Mouse (Mus musculus): ENCODE data around the gene Gm21974.
A peak's percentile ranks its signal among the peaks of the same experiment; 100 is the strongest.
"Not testable (repeated sequence)": the region's sequence is repeated elsewhere in the genome, so short reads cannot be mapped to it uniquely, and the experiment has no call there.

Gene Gm21974

GRCm38 (mm10) chr7:127879301-127879700, 16.0 kb downstream of the Gm21974 start:
- no peak for DNase-seq (ENCODE audit: low read depth in 1 of 2, low spot score in 2 of 2)

DNA sequence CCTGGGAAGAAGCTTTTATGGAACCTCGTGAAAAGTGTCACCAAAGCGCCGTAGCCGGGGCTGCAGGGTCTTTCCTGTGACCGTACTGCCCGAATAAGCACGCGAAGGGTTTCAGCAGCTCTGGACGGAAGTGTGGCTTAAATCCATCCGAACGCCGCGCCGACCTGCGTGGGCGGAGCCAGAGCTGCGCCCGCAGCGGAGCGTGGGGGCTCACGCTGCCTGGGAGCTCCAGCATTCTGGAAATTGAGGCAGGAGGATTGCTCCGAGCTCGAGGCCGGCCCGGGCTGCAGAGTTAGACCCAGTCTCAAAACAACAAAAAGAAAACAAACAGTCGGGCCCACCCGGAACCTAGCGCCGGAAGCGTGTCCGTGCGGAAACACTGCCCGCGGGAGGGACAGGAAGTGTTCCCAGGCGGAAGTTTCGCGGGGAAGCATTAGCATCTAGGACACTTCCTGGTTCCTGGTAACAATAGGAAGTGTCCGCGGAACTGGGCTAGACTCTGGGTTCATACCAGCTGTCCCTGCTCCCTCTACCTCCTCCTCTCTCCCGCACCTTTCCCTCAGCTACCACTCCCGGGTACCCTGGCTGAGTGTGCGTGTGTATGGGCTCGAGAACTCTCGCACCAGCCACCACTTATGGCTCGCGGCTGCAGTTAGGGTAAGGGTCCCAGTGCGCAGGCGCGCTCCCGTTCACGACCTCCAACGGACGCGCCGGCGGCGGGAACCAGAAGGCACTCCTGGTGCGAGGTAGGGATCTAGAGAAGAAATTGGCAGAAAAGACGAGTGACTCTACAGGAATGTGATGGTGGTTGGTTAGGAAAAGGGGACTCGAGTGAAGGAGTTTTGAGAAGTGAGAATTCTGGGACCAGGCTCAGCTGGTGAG, 18.5 kb downstream of the Gm21974 start, which contains the start of gene Zfp668:
Zfp668 (minus strand) TSS at position 362 of the 882 bp plus-strand sequence.
- peak; percentile 68 to 82 for DNase-seq (ENCODE audit: low read depth in 1 of 2, low spot score in 2 of 2)

- peak; percentile 56 to 58 for DNase-seq (ENCODE audit: low read depth in 1 of 2, low spot score in 2 of 2)
Observed at GRCm38 (mm10) chr7:127876041-127876466, 19.2 kb downstream of the Gm21974 start, which contains the start of gene Zfp646. TSS of gene Zfp646 (plus strand) at chr7:127876221.

DNA sequence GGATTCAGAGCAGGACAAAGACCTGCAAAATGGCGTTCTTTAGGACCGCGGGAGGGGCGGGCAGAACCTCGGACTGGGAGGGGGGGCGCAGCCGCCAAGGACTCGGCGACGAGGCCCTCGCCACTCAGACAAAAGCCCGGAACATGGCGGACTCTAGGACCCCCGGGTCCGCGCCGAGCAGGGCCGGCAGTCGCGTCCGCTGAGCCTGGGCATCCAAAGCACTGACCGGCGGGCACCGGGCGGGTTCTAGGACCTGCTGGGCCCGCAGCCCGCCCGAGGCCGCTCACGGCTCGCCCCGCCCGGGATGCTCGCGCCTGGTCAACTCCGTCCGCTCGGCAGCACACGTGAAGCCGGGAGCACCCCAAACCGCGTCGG, 19.6 kb downstream of the Gm21974 start:
- DNase-seq (ENCODE audit: low read depth in 1 of 2, low spot score in 2 of 2), result peak; percentile 66 to 79

DNA sequence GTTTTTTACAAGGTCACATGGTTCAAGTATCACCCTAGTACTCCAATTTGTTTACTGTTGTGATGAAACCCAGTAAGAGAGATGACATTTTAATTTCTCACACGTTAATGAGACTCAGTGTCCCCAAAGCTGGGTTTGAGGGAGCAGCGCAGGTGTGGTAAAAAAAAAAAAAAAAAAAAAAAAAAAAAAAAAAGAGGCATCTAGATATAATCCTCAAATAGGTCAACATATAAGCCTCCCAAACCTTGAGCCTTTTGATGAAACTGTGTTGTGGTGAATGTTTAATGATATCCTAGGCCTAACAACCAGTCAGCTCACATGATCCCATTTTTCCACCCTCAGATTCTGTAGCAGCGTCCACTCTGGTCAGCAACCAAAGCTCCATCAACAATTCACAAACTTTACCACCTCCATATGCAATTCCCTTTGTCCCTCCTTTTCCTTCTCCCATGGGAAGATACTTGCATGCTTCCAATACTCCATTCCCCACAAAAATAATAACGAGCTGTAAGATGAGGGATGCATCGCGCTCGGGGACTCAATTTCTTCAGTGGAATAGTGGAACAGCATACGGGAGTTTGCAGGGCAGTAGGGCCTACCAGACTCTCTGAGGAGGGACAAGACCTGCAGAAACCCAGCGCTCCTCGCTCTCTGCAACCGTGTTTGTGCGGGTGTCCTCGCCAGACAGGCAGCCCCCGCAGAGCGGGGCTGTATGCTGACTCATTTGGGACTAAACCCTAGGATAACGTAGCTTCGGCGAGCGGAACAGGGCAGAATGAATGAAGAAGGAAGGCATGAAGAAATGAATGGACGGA, 20.2 kb downstream of the Gm21974 start:
- DNase-seq (ENCODE audit: low read depth in 1 of 2, low spot score in 2 of 2), result no peak

DNA sequence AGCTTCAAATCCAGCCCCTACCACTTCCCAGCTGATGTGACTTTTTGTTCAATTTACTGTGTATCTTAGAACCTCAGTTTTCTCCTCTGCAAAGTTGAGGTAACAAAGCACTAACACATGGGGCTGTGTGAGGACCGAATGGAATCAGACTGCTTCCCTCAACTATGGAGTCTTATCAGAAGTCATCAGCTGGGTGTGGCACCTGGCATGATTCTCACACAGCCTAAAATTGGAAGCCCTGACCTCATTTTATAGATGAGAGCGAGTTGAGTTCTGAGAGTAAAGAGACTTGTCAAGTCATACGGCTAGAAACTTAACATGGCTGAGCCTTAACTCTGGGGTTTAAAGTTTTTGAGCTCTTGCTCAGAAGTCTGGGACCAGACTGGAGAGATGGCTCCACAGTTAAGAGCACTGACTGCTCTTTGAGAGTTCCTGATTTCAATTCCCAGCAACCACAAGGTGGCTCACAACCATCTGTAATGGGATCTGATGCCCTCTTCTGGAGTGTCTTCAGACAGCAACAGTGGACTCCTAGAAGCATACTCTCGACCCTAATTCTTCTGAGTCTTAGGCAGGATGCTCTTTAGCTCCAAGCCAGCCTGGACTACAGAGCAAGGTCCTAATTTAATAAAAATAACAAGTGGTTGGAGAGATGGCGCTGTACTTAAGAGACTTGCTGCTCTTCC, 25.0 kb downstream of the Gm21974 start:
- no peak for DNase-seq (ENCODE audit: low read depth in 1 of 2, low spot score in 2 of 2)

- DNase-seq (ENCODE audit: low read depth in 1 of 2, low spot score in 2 of 2), result no peak
Observed at GRCm38 (mm10) chr7:127869149-127869810, 26.0 kb downstream of the Gm21974 start.

DNA sequence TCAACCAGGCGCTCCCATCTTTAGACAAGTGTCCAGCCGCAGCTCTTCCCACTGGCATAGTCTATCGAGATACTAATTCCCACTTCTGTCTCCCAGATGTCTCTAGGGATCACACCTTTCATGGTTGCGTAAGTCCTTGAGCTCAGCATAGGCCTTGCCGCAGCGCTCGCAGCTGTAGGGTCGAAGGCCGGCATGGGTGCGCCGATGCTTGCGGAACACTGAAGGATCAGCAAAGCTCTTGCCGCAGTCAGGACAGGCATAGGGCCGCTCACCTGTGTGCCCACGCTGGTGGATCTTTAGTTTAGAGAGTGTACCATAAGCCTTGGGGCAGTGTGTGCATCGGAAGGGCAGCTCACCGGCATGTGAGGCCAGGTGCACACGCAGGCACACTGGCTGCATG, 27.6 kb downstream of the Gm21974 start:
- no peak for DNase-seq (ENCODE audit: low read depth in 1 of 2, low spot score in 2 of 2)

GRCm38 (mm10) chr7:127866434-127866833, 28.8 kb downstream of the Gm21974 start:
- no peak for DNase-seq (ENCODE audit: low read depth in 1 of 2, low spot score in 2 of 2)

- DNase-seq (ENCODE audit: low read depth in 1 of 2, low spot score in 2 of 2), result no peak
Observed at GRCm38 (mm10) chr7:127858258-127858657, 37.0 kb downstream of the Gm21974 start.

DNA sequence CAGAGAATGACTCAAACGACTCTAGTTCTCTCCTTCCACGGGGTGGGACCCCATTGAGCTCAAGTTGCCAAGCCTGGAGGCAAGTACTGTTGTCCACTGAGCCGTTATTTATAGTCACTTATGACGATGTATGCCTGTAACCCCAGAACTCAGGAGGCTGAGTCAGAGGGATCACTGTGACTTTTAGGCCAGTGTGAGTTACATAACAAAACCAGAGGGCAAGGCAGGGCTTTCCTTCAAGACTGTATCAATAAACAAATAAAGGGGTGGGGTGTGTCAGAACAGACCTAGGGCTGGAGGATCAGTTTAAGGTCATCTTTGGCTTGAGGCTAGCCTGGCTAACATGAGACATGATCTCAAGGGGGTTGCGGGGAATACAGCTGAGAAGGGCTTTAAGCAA, 44.3 kb downstream of the Gm21974 start:
- DNase-seq (ENCODE audit: low read depth in 1 of 2, low spot score in 2 of 2), result no peak

DNA sequence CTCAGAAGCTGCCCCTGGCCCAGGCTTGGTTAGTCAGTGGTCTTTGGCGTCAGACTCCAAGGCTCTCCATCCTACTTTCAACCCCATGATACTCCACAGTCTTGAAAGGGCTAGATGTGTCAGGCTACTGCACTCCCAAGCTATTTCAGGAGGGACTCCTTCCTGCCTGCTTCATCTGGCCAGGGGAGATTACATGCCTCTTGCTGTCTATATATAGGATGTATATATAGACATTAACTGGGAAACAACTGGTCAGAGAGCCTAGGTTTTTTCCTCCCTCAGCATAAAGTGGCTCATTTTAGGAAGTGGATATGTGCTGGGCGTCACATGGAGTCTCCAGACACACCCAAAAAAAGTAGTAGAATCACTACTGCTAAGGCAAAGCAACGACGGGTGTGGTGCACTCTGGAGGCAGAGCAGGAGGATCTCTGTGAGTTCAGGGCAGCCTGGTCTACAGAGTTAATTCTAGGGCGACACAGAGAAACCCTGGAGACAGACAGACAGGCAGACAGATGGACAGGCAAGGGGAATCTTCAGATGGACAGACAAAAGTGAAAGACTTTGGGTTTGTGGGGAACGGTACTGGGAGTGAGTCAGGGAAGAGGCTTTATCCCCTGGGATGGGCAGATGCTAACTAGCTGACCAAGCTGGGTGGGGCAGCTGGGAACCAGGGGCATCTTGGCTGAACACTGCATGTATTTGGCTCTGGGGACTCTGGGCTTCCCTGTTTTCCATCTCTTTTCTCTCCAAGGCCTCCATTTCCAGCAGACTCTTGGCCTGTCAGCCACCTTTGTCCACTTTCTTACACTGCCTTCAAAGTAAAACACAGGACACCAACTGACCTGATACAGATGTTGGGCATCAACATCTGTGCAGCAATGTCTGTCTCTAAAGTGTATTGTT, 45.0 kb downstream of the Gm21974 start:
- peak in 1 of 2 experiments; percentile 23 for DNase-seq (ENCODE audit: low read depth in 1 of 2, low spot score in 2 of 2)

GRCm38 (mm10) chr7:127842001-127842718, 53.1 kb downstream of the Gm21974 start:
- peak; percentile 45 to 57 for DNase-seq (ENCODE audit: low read depth in 1 of 2, low spot score in 2 of 2)

DNA sequence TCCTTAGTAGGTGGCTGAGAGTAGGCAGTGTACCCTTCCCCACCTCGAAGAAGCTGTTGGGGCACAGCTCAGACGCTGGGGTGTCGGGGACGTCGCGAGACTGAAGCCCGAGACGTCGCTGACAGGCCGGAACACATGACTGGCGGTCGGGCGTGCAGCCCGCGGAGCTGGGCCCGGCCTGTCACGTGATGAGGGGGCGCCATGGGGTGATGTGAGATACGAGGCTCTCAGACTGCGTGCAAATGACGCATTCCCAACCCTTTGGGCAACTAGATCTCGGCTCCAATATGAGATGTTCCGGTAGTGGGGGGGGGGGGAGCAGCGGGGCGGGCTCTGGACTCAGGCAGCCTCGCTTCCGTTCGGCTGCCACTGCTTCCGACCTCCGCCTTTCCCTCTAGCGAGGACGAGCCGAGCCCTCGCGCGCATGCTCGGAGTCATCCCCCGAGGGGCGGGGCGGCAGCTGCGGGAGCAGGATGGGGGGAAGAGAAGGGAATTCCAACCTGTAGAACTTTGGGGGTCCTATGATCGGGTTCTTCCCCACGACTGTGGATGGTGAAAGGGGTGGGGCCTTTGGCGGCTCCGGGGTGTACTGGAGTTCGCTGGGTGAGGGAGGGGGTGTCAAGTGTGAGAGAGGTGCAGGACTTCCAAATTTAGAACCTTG, 53.8 kb downstream of the Gm21974 start:
- peak; percentile 84 for DNase-seq (ENCODE audit: low read depth in 1 of 2, low spot score in 2 of 2)

- DNase-seq (ENCODE audit: low read depth in 1 of 2, low spot score in 2 of 2), result peak in 1 of 2 experiments; percentile 17
Observed at GRCm38 (mm10) chr7:127840886-127841285, 54.4 kb downstream of the Gm21974 start.

DNA sequence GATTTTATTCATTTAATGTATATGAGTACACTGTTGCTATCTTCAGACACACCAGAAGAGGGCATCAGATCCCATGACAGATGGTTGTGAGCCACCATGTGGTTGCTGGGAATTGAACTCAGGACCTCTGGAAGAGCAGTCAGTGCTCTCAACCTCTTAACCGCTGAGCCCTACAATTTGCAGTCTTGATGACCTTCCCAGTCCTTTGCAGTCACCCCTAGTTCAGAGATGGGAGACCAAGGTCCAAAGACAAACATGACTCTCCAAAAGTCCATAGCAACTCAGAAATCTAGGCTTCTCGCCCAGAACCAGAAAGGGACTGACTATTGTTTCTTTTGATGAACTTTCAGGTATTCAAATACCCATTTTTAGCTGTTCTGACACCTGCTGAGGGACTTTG, 55.2 kb downstream of the Gm21974 start:
- not testable (repeated sequence) for DNase-seq (ENCODE audit: low read depth in 1 of 2, low spot score in 2 of 2)

DNA sequence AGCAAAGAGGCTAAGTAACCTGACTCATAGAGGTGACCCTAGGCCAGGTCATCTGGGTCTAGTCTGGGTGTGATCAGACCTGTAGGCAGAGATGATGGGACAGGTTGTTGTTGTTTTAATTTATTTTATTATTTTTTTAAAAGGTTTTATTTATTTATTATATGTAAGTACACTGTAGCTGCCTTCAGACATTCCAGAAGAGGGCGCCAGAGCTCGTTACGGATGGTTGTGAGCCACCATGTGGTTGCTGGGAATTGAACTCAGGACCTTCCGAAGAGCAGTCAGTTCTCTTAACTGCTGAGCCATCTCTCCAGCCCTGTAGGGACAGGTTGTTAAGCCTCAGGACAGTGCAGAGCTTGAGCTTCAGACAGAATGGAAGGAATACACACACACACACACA, 57.4 kb downstream of the Gm21974 start:
- DNase-seq (ENCODE audit: low read depth in 1 of 2, low spot score in 2 of 2), result not testable (repeated sequence)

- DNase-seq (ENCODE audit: low read depth in 1 of 2, low spot score in 2 of 2), result no peak
Observed at GRCm38 (mm10) chr7:127837473-127837872, 57.8 kb downstream of the Gm21974 start.

Data from monocyte, adult 2 months (primary cell).